Mouse (Mus musculus): ENCODE measurements at regions not wholly inside any gene's neighbourhood (a gene's known extent, or its start where the extent isn't known, plus 50 kb on each side); places are given as distances from the start of the nearest gene placed in this dataset.

- DNase-seq (ENCODE audit: low read depth, low spot score), result no peak
Observed at GRCm38 (mm10) chr3:41234994-41235393, 152.1 kb upstream of the Pgrmc2 start.

GRCm38 (mm10) chr3:41234191-41234590, 151.3 kb upstream of the Pgrmc2 start:
- DNase-seq (ENCODE audit: low read depth, low spot score), result no peak

- DNase-seq (ENCODE audit: low read depth, low spot score), result no peak
Observed at GRCm38 (mm10) chr3:41233439-41233838, 150.6 kb upstream of the Pgrmc2 start.

- no peak for DNase-seq (ENCODE audit: low read depth, low spot score)
Observed at GRCm38 (mm10) chr3:41230961-41231377, 148.1 kb upstream of the Pgrmc2 start.

- DNase-seq (ENCODE audit: low read depth, low spot score), result no peak
Observed at GRCm38 (mm10) chr3:41229493-41229892, 146.6 kb upstream of the Pgrmc2 start.

GRCm38 (mm10) chr3:41228536-41228935, 145.7 kb upstream of the Pgrmc2 start:
- DNase-seq (ENCODE audit: low read depth, low spot score), result peak; percentile 52

GRCm38 (mm10) chr3:41220746-41221145, 137.9 kb upstream of the Pgrmc2 start:
- DNase-seq (ENCODE audit: low read depth, low spot score), result no peak

GRCm38 (mm10) chr3:41217770-41218169, 134.9 kb upstream of the Pgrmc2 start:
- no peak for DNase-seq (ENCODE audit: low read depth, low spot score)

- DNase-seq (ENCODE audit: low read depth, low spot score), result no peak
Observed at GRCm38 (mm10) chr3:41213533-41213932, 130.7 kb upstream of the Pgrmc2 start.

GRCm38 (mm10) chr3:41210333-41210732, 127.5 kb upstream of the Pgrmc2 start:
- no peak for DNase-seq (ENCODE audit: low read depth, low spot score)

GRCm38 (mm10) chr3:41202895-41203294, 120.0 kb upstream of the Pgrmc2 start:
- DNase-seq (ENCODE audit: low read depth, low spot score), result no peak

- peak; percentile 71 for DNase-seq (ENCODE audit: low read depth, low spot score)
Observed at GRCm38 (mm10) chr3:41201782-41202181, 118.9 kb upstream of the Pgrmc2 start.

GRCm38 (mm10) chr3:41200026-41200425, 117.2 kb upstream of the Pgrmc2 start:
- DNase-seq (ENCODE audit: low read depth, low spot score), result no peak

- no peak for DNase-seq (ENCODE audit: low read depth, low spot score)
Observed at GRCm38 (mm10) chr3:41198216-41198976, 115.5 kb upstream of the Pgrmc2 start.

- no peak for DNase-seq (ENCODE audit: low read depth, low spot score)
Observed at GRCm38 (mm10) chr3:41195113-41195975, 112.5 kb upstream of the Pgrmc2 start.

- no peak for DNase-seq (ENCODE audit: low read depth, low spot score)
Observed at GRCm38 (mm10) chr3:41194311-41195112, 111.7 kb upstream of the Pgrmc2 start.

GRCm38 (mm10) chr3:41185305-41186097, 102.7 kb upstream of the Pgrmc2 start:
- no peak for DNase-seq (ENCODE audit: low read depth, low spot score)

GRCm38 (mm10) chr3:41184375-41184774, 101.5 kb upstream of the Pgrmc2 start:
- DNase-seq (ENCODE audit: low read depth, low spot score), result no peak

GRCm38 (mm10) chr3:41182900-41183595, 100.2 kb upstream of the Pgrmc2 start:
- DNase-seq (ENCODE audit: low read depth, low spot score), result no peak
